Mouse (Mus musculus) left cerebral cortex, adult 11 months (tissue): ENCODE measurements around the gene Ehd4.

Experiments
- DNase-seq: peaks from one replicate; pipeline ENCODE4 v3.0.0; 2022; ENCODE audit warnings: low spot score

Ehd4 gene

GRCm38 (mm10) chr2:120144390-120144789 lies 10.0 kb downstream of the Ehd4 start:
- no peak for DNase-seq

- DNase-seq = no peak
Observed at GRCm38 (mm10) chr2:120142336-120142735, 12.1 kb downstream of the Ehd4 start.

GRCm38 (mm10) chr2:120141671-120142070 lies 12.7 kb downstream of the Ehd4 start:
- DNase-seq = no peak

- no peak for DNase-seq
Observed at GRCm38 (mm10) chr2:120140326-120140725, 14.1 kb downstream of the Ehd4 start.

- no peak for DNase-seq
Observed at GRCm38 (mm10) chr2:120139091-120139490, 15.3 kb downstream of the Ehd4 start.

- no peak for DNase-seq
Observed at GRCm38 (mm10) chr2:120137281-120137680, 17.1 kb downstream of the Ehd4 start.

- DNase-seq = no peak
Observed at GRCm38 (mm10) chr2:120134453-120135075, 19.8 kb downstream of the Ehd4 start.

- no peak for DNase-seq
Observed at GRCm38 (mm10) chr2:120131881-120132280, 22.5 kb downstream of the Ehd4 start.

GRCm38 (mm10) chr2:120129252-120129908 lies 25.0 kb downstream of the Ehd4 start:
- DNase-seq = no peak

GRCm38 (mm10) chr2:120128611-120129051 lies 25.8 kb downstream of the Ehd4 start:
- no peak for DNase-seq

GRCm38 (mm10) chr2:120128011-120128410 lies 26.4 kb downstream of the Ehd4 start:
- no peak for DNase-seq

- no peak for DNase-seq
Observed at GRCm38 (mm10) chr2:120126901-120127300, 27.5 kb downstream of the Ehd4 start.

- no peak for DNase-seq
Observed at GRCm38 (mm10) chr2:120126408-120126807, 28.0 kb downstream of the Ehd4 start.

- DNase-seq = no peak
Observed at GRCm38 (mm10) chr2:120125461-120125860, 28.9 kb downstream of the Ehd4 start.

- no peak for DNase-seq
Observed at GRCm38 (mm10) chr2:120124946-120125345, 29.5 kb downstream of the Ehd4 start.

GRCm38 (mm10) chr2:120124096-120124495 lies 30.3 kb downstream of the Ehd4 start:
- DNase-seq = no peak

- no peak for DNase-seq
Observed at GRCm38 (mm10) chr2:120122983-120123382, 31.4 kb downstream of the Ehd4 start.

GRCm38 (mm10) chr2:120117346-120117745 lies 37.1 kb downstream of the Ehd4 start:
- DNase-seq = no peak

- DNase-seq = no peak
Observed at GRCm38 (mm10) chr2:120116362-120116761, 38.0 kb downstream of the Ehd4 start.

- no peak for DNase-seq
Observed at GRCm38 (mm10) chr2:120114977-120115376, 39.4 kb downstream of the Ehd4 start.

- DNase-seq = no peak
Observed at GRCm38 (mm10) chr2:120113963-120114362, 40.4 kb downstream of the Ehd4 start.

- DNase-seq = no peak
Observed at GRCm38 (mm10) chr2:120113476-120113875, 40.9 kb downstream of the Ehd4 start.

- no peak for DNase-seq
Observed at GRCm38 (mm10) chr2:120111596-120111995, 42.8 kb downstream of the Ehd4 start.

GRCm38 (mm10) chr2:120111172-120111571 lies 43.2 kb downstream of the Ehd4 start:
- no peak for DNase-seq
